Mouse (Mus musculus) layer of hippocampus, postnatal 14 days (tissue): ENCODE results near the gene Mtr. TPM values are rescaled to one million over a fixed set of nuclear protein-coding genes. Genes with fewer than 3 reads are reported as not detected.

Experiments used
- DNase-seq, 2 experiments: peaks; one replicate each; pipeline ENCODE4 v3.0.0; 2021 to 2022; ENCODE audit warnings: low spot score in 2 of 2, mixed read lengths in 1 of 2
- total RNA-seq, 2 experiments: library from RNA; stranded (reverse); gene quantifications; 2 replicates each; pipeline ENCODE4 v1.2.3; 2021

The Mtr gene
- total RNA-seq, 2 experiments from 2014 or later, result 17.9 to 18.3 TPM

DNA sequence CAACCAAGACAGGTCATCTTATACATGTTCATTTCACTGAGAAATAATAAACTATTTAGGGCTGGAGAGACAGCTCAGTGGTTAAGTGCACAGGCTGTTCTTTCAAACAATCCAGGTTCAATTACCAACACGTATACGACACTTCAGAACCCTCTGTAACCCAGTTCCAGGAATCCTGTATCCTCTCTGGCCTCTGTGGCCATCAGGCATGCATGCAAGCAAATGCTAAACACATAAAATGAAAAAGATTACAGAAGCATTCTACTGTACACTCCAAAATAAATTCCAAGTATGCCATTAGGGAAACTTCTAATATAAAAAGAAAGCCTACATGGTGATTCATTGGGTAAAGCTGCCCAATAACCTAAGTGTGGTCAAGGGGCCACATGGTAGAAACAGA, 12.0 kb downstream of the Mtr start:
- no peak for DNase-seq

DNA sequence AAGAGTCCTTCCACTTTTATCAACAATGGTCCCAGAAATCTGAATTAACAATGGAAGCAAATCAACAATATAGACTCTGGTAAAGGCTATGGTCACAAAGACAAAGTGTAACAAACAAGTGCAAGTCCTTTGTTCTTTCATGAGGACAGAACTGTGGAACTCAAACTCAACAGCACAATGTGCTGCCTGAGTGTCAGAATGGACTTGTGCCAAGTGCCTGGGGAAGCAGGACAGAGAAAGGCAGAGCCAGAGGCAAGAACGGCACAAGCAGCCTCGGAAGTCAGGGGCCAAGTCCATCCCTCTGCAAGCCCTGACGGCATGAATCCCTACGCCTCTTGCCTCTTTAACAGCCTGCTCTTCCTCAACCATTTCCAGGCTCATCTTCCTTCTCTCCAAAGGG, 13.9 kb downstream of the Mtr start:
- DNase-seq, result peak in 1 of 2 experiments; percentile 19

DNA sequence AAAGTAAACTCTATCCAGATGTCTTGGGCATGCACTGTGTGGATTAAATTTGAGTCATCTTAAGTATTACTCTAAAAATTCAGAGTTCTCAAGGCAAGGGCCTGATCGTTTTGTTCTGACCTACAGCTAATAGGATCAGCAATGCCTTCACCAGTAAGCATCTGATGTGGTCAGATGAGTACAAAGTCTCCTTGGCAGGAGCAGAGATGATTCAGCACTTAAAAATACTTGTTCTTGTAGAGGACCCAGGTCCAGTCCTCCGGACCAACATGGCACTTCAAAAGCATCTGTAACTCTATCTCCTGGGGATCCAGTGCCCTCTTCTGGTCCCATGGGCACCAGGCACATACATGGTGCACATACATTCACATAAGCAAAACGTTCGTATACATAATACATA, 25.8 kb downstream of the Mtr start:
- DNase-seq, result no peak

DNA sequence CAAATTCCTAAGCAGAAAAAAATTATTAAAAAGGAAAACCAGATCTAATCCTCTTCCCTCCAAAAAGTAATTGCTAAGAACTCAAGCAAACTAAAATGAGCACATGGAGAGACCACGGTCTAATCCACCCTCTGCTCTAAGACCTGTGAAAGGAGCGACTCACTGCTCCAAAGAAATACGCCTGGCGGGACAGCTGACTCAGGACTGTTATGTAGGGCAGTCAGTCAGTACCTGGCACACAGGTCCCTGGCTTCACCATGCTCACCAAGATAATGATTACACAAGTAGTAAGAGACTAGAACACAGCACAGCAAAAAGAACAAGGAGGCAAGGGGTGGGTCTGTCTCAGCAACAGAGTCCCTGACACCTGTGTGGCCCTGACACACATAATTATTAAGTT, 29.7 kb downstream of the Mtr start:
- no peak for DNase-seq

DNA sequence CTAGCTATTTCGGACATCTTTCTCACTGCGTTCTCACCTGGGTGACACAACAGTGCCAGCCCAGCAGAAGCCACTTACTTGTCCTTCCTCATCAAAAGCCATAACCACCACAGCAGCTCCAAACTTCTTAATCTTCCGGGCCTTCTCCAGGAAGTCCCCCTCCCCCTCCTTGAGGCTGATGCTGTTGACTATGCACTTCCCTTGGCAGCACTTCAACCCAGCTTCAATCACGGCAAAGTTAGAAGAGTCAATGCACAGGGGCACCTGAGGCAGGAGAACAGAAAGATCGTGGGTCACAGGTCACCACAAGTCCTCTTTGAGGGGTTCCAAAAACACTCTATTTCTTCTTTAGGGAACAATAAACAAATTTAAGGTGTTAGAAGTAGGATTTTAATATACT, 30.3 kb downstream of the Mtr start:
- no peak for DNase-seq

DNA sequence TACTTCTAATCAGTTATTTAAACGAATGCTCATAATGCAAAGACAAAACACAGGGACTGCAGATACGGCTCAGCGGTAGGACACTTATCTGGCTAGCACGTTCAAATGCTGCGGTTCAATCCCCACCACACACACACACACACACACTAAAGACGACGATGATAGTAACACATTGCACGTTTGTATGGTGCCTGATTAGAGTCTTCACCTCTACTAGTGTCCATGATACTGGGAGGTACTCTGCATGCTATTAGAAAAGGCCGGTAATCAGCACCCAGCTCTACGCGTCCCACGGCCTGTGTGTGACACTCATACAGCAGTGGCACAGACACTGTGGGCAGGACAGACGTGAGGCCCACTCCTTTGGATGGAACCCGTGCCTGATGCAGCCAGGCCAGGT, 39.3 kb downstream of the Mtr start:
- DNase-seq, result no peak

DNA sequence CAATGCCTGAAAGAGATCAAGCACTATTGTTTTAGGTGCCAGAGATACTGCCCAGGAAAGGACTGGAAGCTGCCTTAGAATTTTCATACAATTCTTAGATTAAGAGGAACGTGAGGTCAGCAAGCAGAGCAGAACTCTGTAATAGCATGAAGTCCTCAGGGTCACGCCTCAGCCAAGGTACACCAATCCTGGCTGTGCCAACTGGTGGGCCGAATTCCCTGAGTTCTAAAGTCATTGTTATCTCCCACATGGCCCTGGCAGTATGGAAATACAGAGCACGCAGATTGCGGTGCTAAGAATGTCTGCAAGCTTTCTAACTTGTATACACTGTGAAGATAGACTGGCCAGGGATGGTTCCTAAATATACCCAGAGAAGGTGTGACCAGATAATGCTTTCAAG, 43.0 kb downstream of the Mtr start:
- DNase-seq, result no peak

DNA sequence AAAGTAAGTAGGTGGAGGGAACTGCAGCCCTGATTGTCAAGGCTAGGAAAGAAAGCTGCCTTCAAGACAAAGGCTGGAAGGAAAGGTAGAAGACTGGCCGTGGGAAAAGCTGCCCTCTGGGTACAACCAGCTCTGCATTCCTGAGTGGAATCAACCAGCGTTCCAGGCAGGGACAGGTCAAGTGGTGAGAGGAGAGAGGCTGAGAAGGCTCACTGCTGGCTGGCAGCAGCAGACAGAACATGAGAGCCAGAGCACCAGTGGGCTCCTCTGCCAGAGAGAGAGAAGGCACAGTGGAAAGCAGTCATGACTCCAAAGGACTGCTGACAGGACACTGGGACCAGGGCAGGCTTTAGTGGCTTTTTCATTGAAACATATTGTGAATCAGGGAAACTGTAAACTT, 46.9 kb downstream of the Mtr start:
- DNase-seq, result no peak

DNA sequence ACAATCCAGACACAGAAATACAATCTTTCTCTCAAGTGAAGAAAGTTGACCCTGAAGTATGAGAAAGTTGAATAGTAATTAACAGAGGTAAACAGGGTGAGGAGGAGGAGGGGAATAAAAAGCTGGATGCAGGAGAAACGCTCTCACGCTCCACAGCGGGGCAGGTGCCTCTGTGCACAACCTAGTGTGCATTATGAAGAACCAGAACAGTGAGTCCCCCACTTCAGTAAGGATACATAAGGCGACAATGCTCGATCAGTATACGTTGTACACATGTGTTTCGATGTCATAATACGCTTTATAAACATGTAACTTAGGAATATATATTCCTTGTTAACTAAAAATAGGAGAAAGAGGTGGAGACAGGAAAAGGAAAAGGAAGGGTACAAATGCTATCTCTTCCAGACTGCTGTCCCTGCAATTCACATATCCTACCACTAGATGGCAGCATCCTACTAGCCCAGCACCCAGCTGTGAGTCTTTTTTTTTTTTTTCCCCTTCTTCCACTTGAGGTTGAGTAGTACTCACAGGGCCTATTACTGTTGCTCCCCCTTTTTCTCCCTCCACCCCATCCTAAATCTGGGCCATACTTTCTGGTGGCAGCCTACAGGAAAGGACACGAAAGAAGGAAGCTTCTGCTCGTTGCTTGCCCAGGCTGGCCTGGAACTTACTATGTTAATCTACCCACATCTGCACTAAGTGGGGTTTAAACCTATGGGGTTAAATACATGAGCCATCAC, 47.7 kb downstream of the Mtr start:
- DNase-seq, result peak; percentile 28 to 56

DNA sequence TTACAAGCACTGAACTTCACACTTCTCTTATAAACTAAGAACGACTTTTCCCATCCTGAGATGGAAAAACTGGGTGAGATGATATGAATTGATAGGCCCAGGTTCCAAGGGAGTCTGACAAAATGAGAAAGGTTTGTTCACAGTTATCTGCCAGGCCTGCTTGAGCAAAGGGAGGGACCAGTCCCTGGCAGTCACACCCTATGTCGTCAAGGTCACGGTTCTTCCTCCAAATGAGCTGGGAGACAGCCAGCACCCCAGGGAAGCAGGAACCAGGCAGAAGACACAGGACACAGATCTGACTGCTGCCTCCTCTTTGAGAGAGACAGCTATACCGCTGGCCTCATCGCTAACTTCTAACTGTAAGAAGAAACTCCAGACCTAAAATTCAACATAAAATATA, 57.5 kb downstream of the Mtr start:
- DNase-seq, result no peak

DNA sequence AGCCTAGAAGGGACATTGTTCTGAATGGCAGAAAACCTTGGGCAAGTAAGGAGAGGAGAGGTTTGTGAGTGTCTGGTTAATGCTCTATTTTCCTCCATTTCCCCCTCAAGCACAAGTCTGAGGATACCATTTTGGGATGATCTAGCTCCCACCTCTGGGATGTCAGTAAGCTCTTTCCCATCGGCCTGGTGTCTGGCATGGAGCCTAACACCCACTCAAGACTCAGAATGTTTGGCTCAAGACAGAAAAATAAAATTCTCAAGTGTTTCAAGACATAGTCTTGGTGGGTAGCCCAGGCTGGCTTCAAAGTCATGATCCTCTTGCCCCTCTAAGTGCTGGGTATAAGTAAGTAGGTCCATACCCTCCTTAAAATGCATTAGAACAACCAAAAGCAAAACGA, 59.4 kb downstream of the Mtr start:
- no peak for DNase-seq

DNA sequence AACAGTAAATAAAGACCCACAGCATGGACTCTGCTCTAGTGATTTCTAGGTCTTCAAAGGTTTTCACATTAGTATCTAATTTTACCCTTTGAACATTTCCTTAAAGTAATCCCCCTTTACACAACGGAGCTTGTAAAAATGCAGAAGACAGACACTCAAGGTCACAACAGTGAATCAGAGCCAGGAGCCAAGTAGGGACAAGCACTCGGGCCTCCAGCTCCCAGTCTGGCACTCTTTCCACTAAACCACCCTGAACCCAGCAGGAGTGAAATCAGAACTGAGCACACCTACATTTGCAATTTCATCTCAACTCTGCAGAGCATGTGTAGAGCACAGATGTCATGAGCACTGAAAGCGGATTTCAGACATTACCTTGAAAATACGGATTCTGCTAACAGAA, 61.1 kb downstream of the Mtr start:
- DNase-seq, result no peak

DNA sequence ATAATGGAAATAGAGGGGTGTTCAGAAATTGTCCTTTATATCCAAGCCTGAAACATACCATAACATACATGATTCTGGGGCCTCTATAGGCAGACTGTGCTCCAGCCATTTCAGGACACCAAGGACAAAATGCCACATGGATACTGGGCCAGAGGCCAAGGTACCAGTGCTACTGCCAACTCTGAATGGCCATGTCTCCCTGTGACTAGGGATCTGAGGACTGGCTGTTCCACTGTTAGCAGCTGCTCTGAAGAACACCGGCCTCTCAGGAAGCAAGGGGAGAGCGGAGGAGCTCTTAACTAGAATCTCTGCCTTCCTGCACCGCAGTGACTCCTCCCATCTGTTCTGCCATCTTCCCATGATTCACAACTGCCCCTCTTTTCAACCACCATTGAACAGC, 61.9 kb downstream of the Mtr start:
- DNase-seq, result peak in 1 of 2 experiments; percentile 55

DNA sequence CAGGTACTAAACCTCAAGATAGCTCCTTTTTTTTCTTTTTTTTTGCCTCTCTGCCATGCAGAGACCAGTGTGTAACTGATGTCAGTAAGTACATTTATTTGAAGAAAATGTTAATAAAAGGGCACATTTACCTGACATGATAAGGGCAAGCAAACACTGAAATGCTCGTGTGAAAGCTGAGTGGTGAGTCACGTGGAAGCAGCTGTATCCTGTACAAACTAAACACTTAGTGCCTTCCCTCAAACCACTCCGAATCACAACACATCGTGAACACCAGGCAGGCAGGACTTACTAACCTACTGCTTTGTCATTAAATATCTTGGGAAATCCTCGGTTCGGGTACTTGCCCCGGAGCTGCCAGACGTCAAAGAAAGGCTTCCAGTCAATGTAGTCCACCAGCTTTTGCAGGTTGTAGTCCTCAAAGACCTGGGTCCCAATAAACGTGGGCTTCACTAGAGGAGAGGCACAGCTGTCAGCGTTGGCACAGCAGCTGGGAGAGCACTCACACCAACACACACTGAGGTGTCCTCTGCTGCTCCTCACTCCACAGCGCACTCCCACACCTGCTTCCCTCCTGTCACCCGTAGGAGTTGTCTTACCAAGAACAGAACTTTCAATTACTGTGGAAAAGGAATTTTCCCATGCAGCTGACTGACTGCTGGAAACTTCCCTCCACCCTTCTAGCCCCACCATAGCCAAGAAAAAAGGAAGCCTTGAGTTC, 62.8 kb downstream of the Mtr start:
- DNase-seq, result no peak

DNA sequence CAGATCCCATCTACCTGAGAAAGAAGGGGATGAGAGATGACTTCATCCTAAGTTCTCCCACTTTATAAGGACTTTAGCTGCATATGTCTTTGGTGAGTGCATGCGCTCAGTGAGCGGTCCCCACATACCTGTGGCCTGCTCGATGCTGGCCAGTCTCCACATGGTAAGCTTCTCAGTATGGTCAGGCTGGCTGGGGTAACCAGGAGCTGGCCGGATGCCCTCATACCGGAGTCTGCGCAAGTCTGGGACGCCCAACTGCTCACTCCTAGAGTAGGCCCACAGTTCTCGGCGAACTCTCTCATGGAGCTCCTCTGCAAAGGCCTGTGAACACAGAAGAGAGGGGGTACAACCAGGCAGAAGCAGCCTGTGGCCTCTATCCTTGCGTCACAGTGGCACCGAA, 68.7 kb downstream of the Mtr start:
- no peak for DNase-seq

DNA sequence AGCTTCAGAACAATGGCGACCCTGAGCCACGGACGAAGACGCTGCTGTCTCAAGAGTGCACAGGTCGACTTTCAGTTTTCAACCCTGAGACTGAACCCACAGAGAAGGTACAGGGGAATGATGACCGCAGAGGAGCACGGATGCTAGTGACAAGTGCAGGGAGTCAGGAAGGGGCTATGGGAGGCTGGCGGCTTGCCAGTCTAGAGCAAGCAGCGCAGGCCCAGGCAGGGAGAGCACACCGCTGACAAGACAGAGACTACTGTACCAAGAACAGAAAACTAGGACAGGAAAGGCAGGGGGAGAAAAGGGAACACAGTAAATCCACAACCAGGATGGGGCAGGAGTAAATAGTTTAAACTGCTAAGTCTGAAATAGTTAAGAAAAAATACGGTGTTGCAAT, 69.1 kb downstream of the Mtr start:
- no peak for DNase-seq

DNA sequence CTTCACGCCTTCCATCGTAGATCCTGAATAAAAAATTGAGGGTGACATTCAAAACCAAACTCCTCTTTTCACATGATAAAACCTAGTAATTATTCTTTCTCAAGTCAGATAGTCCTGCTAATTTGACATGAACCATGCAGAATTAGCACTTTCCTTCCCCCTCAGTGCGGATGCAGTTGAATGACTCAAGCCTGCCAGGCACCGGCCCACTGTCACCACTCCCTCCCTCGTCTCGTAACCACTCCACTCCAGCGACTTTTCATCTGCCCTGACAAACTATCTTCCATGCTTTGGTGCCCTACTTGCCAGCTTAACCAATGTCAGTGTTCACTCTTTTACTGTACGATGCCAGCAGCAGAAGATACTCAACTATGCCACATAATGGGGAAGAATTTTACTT, 78.4 kb downstream of the Mtr start:
- no peak for DNase-seq

DNA sequence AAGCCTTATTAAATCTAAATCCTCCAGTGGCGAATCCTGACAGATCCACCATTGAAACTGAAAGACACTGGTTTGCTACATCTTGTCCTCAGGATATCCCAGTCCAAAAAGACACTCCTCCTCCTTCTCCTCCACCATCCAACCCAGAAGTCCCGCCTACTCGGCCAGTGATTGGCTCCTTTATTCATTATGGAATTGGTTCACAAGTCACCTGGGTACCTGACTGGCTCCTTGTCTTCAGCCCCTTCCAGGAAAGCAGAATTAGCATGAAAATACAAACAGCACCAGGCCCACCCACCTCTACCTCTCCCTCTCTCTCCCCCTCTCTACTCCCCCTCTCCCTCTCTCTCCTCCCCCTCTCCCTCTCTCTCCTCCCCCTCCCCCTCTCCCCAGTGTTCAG, 81.2 kb downstream of the Mtr start:
- DNase-seq, result no peak

DNA sequence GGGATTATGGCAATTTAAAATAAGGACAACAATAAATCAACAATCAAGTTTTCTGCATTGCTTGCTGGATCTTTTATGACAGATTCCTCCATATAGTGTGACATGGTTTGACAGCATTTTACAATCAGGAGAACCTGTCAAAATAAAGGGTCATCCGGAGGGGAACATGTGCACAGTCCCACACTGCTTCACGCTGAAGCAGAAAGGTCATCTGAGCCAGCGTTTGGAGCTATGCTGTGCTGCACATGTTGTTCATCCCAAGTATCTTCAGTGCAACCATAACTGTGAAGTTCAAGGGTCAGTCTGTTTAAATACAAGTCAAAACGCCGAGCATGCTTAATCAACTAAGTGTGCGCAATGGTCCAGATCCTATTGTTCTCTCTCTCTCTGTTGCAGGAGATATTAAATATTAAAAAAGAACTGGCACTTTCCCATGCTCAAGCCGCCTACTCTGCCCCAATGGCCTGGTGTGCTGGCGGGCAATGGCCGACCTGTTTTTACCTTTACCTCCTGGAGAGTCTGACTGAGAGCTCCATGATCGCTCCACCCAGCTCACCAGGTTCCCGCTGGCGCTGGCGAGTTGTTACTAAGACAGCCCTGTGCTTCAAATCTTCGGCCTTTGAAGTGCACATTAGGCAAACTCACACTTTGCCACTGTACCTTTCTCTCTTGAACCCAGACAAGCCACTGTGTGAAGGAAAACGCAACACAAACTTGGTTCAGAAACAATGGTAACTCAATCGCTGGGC, 81.8 kb downstream of the Mtr start:
- no peak for DNase-seq

DNA sequence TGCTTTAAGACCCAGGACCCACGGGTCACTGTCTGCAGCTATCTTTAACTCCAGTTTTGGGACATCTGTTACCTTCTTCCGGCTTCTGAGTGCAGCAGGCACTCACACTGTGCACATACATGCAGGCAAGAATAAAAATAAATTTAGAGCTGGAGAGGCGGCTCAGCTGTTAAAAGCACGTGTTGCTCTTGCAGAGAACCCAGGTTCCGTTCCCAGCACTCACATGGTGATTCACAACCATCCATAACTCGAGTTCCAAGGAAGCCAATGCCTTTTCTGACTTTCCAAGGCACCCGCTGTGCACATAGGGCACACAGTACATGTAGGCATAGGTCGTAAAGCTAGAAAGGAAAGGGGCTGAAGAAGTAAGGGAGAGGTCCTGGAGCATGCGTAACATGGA, 90.6 kb downstream of the Mtr start:
- DNase-seq, result no peak

DNA sequence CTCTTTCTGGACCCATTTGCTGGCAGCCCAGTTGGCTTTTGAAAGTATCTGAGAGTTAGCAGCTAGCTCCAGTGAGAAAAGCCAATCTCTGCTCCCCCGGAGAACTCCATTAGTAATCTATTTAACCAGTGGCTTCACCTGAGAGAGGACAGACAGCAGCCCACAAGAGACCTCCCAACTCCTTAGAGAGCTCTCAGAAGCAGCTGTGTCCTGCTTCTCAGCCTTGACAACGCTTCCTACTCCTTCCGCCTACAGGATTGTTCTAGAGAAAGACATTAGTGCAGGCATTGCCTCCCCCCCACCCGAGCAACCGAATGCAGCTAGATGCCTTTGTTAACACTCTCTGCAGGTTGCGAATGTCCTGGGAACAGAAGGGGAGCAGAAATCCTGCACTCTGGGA, 91.5 kb downstream of the Mtr start:
- peak; percentile 26 to 34 for DNase-seq

DNA sequence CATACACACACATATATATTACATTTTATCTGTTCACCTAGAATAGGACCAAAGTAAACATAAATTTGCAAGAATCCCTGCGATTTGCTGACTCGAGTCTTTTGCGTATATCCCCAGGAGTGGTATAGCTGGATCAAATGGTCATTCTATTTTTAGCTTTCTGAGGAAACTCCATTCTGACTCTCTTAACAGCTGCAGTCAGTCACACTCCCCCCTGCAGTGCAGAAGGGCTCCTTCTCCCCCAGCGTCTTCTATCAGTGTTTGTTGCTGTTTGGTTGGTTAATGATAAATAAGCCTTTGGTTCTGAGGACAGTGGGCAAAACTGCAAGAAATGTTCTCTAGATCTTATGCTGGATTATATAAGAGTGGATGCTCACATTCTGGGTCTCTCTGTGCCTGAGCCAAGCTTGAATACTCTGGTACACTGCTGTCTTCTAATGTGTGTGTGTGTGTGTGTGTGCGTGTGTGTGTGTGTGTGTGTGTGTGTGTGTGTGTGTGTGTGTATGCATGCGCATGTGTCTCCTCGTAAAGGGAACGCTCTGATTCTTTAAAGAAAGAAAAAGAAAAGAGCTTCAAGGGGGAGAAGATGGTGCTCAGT, 92.4 kb downstream of the Mtr start:
- no peak for DNase-seq
